Mouse (Mus musculus): ENCODE measurements around the gene Med16.

The Med16 gene

GRCm38 (mm10) chr10:79908167-79909091 is at the start of gene Med16:
Med16 (minus strand) TSS chr10:79908923.
- DNase-seq (ENCODE audit: low spot score in 2 of 2): peak; percentile 96 to 98

GRCm38 (mm10) chr10:79958140-79958816 is 49.6 kb upstream of the Med16 start:
- peak; percentile 67 to 79 for DNase-seq (ENCODE audit: low spot score in 2 of 2)

GRCm38 (mm10) chr10:79956643-79957154 is 48.0 kb upstream of the Med16 start:
- no peak for DNase-seq (ENCODE audit: low spot score in 2 of 2)

- DNase-seq (ENCODE audit: low spot score in 2 of 2): no peak
Measured at GRCm38 (mm10) chr10:79955691-79956090, 47.0 kb upstream of the Med16 start.

GRCm38 (mm10) chr10:79953946-79954345 is 45.2 kb upstream of the Med16 start:
- no peak for DNase-seq (ENCODE audit: low spot score in 2 of 2)

GRCm38 (mm10) chr10:79950661-79951060 is 41.9 kb upstream of the Med16 start:
- no peak for DNase-seq (ENCODE audit: low spot score in 2 of 2)

- no peak for DNase-seq (ENCODE audit: low spot score in 2 of 2)
Measured at GRCm38 (mm10) chr10:79949873-79950272, 41.1 kb upstream of the Med16 start.

GRCm38 (mm10) chr10:79947502-79947901 is 38.8 kb upstream of the Med16 start:
- no peak for DNase-seq (ENCODE audit: low spot score in 2 of 2)

GRCm38 (mm10) chr10:79946752-79947322 is 38.1 kb upstream of the Med16 start:
- no peak for DNase-seq (ENCODE audit: low spot score in 2 of 2)

- no peak for DNase-seq (ENCODE audit: low spot score in 2 of 2)
Measured at GRCm38 (mm10) chr10:79945507-79946234, 36.9 kb upstream of the Med16 start.

- no peak for DNase-seq (ENCODE audit: low spot score in 2 of 2)
Measured at GRCm38 (mm10) chr10:79943471-79943901, 34.8 kb upstream of the Med16 start.

GRCm38 (mm10) chr10:79942988-79943387 is 34.3 kb upstream of the Med16 start:
- DNase-seq (ENCODE audit: low spot score in 2 of 2): no peak

- peak in 1 of 2 experiments; percentile 77 for DNase-seq (ENCODE audit: low spot score in 2 of 2)
Measured at GRCm38 (mm10) chr10:79940749-79941148, 32.0 kb upstream of the Med16 start.

- DNase-seq (ENCODE audit: low spot score in 2 of 2): no peak
Measured at GRCm38 (mm10) chr10:79937775-79938526, 29.2 kb upstream of the Med16 start.

- DNase-seq (ENCODE audit: low spot score in 2 of 2): peak; percentile 78 to 81
Measured at GRCm38 (mm10) chr10:79936911-79937441, 28.3 kb upstream of the Med16 start.

GRCm38 (mm10) chr10:79936284-79936910 is 27.7 kb upstream of the Med16 start:
- DNase-seq (ENCODE audit: low spot score in 2 of 2): no peak

- DNase-seq (ENCODE audit: low spot score in 2 of 2): no peak
Measured at GRCm38 (mm10) chr10:79934794-79935569, 26.3 kb upstream of the Med16 start.

- DNase-seq (ENCODE audit: low spot score in 2 of 2): peak; percentile 91 to 94
Measured at GRCm38 (mm10) chr10:79934272-79934721, 25.6 kb upstream of the Med16 start.

- no peak for DNase-seq (ENCODE audit: low spot score in 2 of 2)
Measured at GRCm38 (mm10) chr10:79933861-79934260, 25.1 kb upstream of the Med16 start.

Data from heart, adult 9 months (tissue).